Mouse (Mus musculus): ENCODE data around the gene Olfr1260.

Olfr1260 gene

DNA sequence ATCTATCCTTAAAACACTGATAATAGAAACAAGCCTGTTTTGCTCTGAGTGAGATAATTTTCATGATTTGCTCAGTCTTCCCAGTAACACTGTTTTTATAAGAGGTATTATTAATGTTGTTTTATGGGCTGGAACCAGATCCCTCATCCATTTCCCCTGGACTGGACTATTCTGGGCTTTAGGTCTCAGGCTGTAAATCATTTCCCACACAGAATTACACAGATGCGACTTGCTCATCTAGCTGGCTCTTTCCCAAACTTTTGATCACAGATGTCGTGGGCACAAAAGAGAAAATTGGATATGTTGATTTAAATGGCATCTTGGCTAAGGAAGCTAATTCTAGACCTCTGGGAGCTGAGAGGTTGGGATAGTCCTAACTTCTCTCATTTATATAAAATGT is at the start of gene Olfr1260:
Gene Olfr1260, plus strand, starts transcription at position 157 of the 400 bp plus-strand sequence.
- DNase-seq (ENCODE audit: low read depth, low spot score) = no peak

DNA sequence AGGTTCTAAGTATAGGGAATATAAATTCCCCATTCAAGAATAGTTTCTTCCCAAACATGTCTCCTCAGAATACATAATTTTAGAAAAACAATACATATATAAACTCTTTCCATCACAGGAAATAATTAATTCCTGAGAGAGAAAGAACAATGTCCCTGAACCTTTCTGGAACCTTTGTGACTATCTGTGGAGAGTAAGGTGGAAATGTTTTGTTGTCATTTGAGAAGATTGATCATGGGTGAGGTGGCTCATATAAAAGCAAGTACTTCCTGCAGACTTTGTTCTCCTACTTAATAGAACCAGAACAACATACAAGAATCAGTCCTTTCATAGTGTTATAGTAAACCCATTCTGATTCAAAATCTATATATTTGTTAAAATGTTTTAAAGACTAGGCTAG is 47.1 kb upstream of the Olfr1260 start, which contains the start of gene Olfr1258:
Gene Olfr1258, plus strand, starts transcription at position 301 of the 400 bp plus-strand sequence.
- DNase-seq (ENCODE audit: low read depth, low spot score) = no peak

DNA sequence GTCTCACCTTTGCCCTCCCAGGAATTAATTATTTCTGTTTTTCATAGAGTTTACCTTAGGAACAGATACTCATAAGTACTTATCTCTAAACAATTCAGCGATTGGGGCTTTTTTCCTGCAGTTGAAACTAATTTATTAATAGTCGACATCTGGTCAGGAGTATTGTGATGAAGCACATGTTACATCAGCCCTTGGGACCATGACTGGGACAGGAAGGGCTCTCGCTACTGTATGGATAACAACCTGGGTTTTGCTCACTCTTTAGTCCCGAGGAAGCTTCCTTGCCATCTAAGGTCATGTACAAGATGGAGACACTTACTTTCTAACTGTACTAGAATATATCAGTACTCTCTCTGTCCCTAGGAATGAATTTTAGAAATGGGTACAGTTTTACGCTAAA is 25.6 kb upstream of the Olfr1260 start, which contains the start of gene Olfr1259:
Gene Olfr1259, minus strand, starts transcription at position 101 of the 400 bp plus-strand sequence.
- DNase-seq (ENCODE audit: low read depth, low spot score) = no peak

DNA sequence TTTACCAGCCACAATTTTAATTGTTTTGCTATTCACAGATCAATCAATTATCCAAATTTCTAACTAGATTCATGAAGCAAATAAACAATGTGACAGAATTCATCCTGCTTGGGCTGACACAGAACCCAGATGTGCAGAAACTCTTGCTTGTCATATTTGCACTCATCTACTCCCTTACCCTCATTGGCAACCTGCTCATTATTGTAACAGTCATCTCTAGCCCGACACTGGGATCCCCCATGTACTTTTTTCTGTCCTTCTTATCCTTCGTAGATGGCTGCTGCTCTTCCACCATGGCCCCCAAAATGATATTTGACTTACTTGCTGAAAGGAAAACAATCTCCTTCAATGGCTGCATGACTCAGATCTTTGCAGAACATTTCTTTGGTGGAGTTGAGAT is 3.6 kb downstream of the Olfr1260 start:
- no peak for DNase-seq (ENCODE audit: low read depth, low spot score)

DNA sequence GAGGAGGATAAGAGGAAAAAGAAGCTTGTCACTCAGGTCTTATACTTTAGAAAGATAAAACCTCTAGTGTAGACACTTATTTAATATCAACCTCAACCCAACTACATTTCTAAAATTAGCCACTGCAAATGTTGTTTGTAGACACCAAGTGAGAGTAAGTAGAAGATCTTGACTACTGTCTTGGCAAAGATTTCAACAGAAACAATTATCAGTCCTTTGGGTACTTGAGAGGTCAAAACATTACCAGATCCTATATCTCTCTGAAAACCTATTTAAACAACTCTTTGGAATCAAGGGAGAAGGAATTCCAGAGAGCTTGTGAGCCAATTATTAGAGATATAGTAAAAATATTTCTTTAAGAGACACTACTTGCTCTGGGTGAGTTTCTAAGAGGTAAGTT is 16.8 kb downstream of the Olfr1260 start, which contains the start of gene Olfr1261:
Gene Olfr1261, plus strand, starts transcription at position 301 of the 400 bp plus-strand sequence.
- no peak for DNase-seq (ENCODE audit: low read depth, low spot score)

DNA sequence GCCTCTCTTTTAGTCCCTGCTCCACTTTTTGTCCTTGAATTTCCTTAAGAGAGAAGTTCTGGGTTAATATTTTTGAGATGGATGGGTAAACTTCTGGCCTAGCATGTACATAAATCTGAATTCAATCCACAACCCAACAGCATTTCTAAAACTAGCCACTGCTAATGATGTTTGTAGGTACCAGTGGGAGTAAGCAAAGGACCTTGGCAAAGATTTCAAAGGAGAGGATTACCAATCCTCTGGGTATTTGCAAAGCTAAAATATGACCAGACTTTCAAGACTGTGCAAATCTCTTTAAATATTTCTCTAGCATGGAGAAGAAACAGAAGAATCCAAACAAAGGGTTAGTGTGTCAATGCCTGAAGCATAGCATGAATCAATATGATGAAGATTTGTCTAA is 25.7 kb downstream of the Olfr1260 start, which contains the start of gene Olfr1262:
Gene Olfr1262, plus strand, starts transcription at position 301 of the 400 bp plus-strand sequence.
- DNase-seq (ENCODE audit: low read depth, low spot score) = no peak

DNA sequence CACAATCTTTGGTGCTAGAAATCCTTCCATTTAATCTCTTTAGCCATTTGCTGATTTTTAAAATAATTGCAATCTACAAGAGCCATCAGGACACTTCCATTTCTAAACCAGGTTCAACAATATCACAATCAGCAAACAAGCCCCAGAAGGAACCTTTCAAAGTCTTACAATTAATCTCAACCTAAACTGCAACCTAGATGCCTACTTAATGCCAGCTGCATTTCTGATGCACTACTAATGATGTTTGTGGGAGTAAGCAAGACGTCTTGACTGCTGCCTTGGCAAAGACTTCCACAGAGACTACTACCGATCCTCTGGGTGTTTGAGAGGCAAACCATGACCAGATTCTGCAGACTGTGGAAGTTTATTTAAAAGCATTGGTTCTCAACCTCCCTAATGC is 37.7 kb downstream of the Olfr1260 start, which contains the start of gene Olfr1263:
Gene Olfr1263, plus strand, starts transcription at position 301 of the 400 bp plus-strand sequence.
- DNase-seq (ENCODE audit: low read depth, low spot score) = no peak

DNA sequence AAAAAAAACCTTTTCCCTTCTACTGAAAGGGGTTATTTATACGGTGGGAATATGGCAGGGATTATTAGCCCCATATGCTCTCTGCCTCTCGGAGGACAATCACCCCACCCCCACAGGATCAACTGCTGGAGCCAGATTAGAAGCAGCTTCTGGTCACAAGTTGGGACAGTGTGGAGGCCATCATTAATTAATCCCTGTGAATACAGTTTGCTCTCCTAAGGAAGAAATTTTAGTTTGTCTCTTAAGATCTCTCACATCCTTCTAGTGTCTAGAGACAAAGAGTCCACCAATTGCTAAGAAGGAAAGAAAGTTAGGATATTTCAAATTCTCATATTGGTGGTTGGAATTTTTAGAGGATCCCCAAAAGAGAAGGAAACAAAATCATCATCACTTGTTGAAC is 51.3 kb downstream of the Olfr1260 start, which contains the start of gene Olfr1264:
Gene Olfr1264, minus strand, starts transcription at position 101 of the 400 bp plus-strand sequence.
- no peak for DNase-seq (ENCODE audit: low read depth, low spot score)

Measured in CD4-positive, CD25-positive, alpha-beta regulatory T cell, adult 2 months (primary cell).